Mouse (Mus musculus) neural tube, embryonic 11.5 days (tissue): Measurements from ENCODE around the gene Ptpn7. TPM values are rescaled to one million over a fixed set of nuclear protein-coding genes. Genes with fewer than 3 reads are reported as not detected.
"Not testable (repeated sequence)": the region's sequence is repeated elsewhere in the genome, so short reads cannot be mapped to it uniquely, and the experiment has no call there.

ENCODE experiments used
- ATAC-seq: fragments of 200-750 bp; cut with Nextera tagmentation; 2 replicates; pipeline ENCODE4 v1.8.0; 2017; ENCODE audit warnings: moderate number of reproducible peaks, mild to moderate bottlenecking, moderate TSS enrichment, moderate library complexity; ENCODE audit not compliant: insufficient read depth, low FRiP score, low TSS enrichment
- DNase-seq: peaks from one replicate; pipeline ENCODE4 v3.0.0-alpha.2; 2015; ENCODE audit warnings: low spot score
- H3K27ac ChIP-seq: fragments of 300-500 bp; sonication (generic); 2 replicates; pipeline ENCODE4 v1.5.1; 2014; ENCODE audit warnings: low read depth, mild to moderate bottlenecking, low read length
- H3K27me3 ChIP-seq: fragments of 300-500 bp; sonication (generic); 2 replicates; pipeline ENCODE4 v1.6.1; 2014; ENCODE audit warnings: mild to moderate bottlenecking, low read length, mixed read lengths; ENCODE audit not compliant: control insufficient read depth, insufficient read depth
- H3K36me3 ChIP-seq: fragments of 300-500 bp; sonication (generic); 2 replicates; pipeline ENCODE4 v1.6.1; 2014; ENCODE audit warnings: mild to moderate bottlenecking, low read length, moderate library complexity, mixed read lengths; ENCODE audit not compliant: control insufficient read depth, insufficient read depth
- H3K4me1 ChIP-seq: fragments of 300-500 bp; sonication (generic); 2 replicates; pipeline ENCODE4 v1.6.1; 2014; ENCODE audit warnings: low read length, mixed read lengths; ENCODE audit not compliant: control insufficient read depth, insufficient read depth
- H3K4me2 ChIP-seq: fragments of 300-500 bp; sonication (generic); 2 replicates; pipeline ENCODE4 v1.6.1; 2014; ENCODE audit warnings: low read depth, mild to moderate bottlenecking, moderate library complexity
- H3K4me3 ChIP-seq: fragments of 300-500 bp; sonication (generic); 2 replicates; pipeline ENCODE4 v1.5.1; 2014; ENCODE audit warnings: low read depth, low read length
- H3K9ac ChIP-seq: fragments of 300-500 bp; sonication (generic); 2 replicates; pipeline ENCODE4 v1.6.1; 2014; ENCODE audit warnings: mild to moderate bottlenecking, low read length
- H3K9me3 ChIP-seq: fragments of 300-500 bp; sonication (generic); 2 replicates; pipeline ENCODE4 v1.6.1; 2016; ENCODE audit warnings: low read length; ENCODE audit not compliant: control insufficient read depth
- WGBS: fragments of 180-500 bp; shearing (Covaris S2); extraction: QIAGEN DNeasy Blood & Tissue Kit; methylation state at CpG from one replicate; pipeline ENCODE4 v1.1.7; 2014; 5-methylcytosine and 5-hydroxymethylcytosine counted together
- polyA plus RNA-seq: library from polyadenylated mRNA; unstranded; fragments of >200 nt; fragmentation: Nextera tagmentation; extraction: Ambion mirVana; gene quantifications from 2 replicates; pipeline ENCODE4 v1.2.1, GENCODE M21; 2014

The Ptpn7 gene
- polyA plus RNA-seq, 1 experiment from 2014 or later: 1.7 TPM

DNA sequence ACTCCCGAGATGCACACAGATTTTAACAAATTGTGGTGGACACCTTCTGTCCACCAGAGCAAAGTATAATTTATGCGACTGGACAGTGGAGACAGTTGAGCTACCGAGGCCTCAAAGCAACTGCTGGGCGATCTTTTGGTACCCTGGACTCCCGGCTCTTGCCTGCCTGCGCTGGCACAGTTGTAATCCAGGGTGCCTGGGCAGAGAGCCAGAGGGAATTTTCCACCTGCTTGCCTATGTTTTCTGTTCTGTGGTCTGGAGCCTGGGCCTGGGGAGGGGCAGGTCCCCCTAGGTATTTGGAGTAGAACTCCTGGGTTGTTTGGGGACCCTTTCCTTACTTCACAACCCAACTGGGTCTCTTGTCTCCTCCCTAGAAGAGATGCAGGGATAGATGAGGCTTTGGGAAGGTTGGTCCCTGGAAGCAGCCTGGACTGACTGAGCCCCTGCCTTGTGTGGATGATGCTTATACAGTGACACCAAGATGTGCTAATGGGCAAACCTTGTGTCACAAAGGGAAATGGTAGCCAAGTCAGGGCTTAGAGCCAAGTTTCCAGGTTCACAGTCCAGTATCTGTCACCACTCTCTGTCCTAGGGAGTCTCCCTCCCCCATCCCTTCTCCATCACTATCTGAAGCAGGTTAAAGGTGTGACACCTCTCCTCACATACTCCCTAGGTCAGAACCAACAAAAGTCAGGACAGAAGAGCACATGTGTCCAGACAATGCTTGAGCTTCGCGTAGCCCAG, 49.6 kb downstream of the Ptpn7 start:
- no peak overlapping the region for H3K4me2 ChIP-seq
- H3K4me1 ChIP-seq: no peaks in the 10 kb centered on the region
- ATAC-seq: no peak
- DNase-seq: no peak
- 92% methylated on average over 8 of the region's 8 CpGs for WGBS
- no peaks in the 10 kb centered on the region for H3K36me3 ChIP-seq
- H3K27me3 ChIP-seq: peaks cover 6% of the 10 kb centered on the region; the same call in 1 of the 2 replicates
- H3K27ac ChIP-seq: no peak overlapping the region
- no peak overlapping the region for H3K4me3 ChIP-seq
- H3K9me3 ChIP-seq: no peaks in the 10 kb centered on the region
- H3K9ac ChIP-seq: no peak overlapping the region

DNA sequence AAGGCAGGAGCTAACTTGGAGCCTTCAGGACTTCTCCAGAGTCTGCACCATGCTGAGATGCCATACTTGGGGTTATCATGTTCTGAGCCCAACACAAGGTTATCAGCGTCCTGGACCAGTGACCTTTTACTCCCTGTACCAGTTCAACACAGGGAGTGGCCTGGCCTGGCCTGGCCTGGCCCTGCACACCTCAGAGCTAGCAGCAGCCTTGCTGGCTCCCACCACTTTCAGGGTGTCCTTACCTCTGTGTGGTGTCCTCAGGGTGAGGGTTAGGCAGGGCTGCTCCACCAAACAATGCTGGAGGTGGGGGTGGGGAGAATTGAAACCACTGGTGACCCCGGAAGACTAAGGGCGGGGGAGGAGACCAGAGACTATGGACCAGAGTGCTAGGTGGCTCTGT, 50.5 kb downstream of the Ptpn7 start:
- DNase-seq: no peak
- no peaks in the 10 kb centered on the region for H3K4me1 ChIP-seq
- no peaks in the 10 kb centered on the region for H3K9me3 ChIP-seq
- H3K9ac ChIP-seq: no peak overlapping the region
- no peaks in the 10 kb centered on the region for H3K36me3 ChIP-seq
- no peak overlapping the region for H3K4me2 ChIP-seq
- no peak overlapping the region for H3K4me3 ChIP-seq
- WGBS: 76% methylated on average over 3 of the region's 3 CpGs
- H3K27me3 ChIP-seq: peaks cover 6% of the 10 kb centered on the region; the same call in 1 of the 2 replicates
- no peak overlapping the region for H3K27ac ChIP-seq
- no peak for ATAC-seq

DNA sequence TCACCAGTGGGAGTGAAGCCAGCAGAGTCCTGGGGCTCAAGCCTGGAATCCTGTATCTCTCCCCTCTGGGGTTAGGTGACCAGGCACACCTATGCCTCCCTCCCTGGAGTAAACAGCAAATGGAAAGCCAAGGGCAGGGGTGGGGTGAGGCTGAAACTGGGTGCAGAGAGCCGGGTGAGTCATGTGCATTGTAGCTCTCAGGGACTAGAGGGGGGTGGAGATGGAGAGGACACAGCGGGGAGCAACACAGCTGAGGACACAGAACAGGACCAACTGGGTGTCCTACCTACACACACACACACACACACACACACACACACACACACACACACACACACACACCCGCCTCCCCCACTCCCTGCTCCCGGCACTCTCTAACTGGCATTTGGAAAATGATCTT, 50.9 kb downstream of the Ptpn7 start:
- Histone ChIP-seq H3K4me1 (no peaks in the 10 kb centered on the region), H3K4me2 (no peak overlapping the region), H3K27me3 (peaks cover 6% of the 10 kb centered on the region; the same call in 1 of the 2 replicates), H3K9ac (no peak overlapping the region), H3K36me3 (no peaks in the 10 kb centered on the region), H3K9me3 (no peaks in the 10 kb centered on the region), H3K27ac (no peak overlapping the region), H3K4me3 (no peak overlapping the region)
- DNase-seq: no peak
- 75% methylated on average over 4 of the region's 4 CpGs for WGBS
- no peak for ATAC-seq

DNA sequence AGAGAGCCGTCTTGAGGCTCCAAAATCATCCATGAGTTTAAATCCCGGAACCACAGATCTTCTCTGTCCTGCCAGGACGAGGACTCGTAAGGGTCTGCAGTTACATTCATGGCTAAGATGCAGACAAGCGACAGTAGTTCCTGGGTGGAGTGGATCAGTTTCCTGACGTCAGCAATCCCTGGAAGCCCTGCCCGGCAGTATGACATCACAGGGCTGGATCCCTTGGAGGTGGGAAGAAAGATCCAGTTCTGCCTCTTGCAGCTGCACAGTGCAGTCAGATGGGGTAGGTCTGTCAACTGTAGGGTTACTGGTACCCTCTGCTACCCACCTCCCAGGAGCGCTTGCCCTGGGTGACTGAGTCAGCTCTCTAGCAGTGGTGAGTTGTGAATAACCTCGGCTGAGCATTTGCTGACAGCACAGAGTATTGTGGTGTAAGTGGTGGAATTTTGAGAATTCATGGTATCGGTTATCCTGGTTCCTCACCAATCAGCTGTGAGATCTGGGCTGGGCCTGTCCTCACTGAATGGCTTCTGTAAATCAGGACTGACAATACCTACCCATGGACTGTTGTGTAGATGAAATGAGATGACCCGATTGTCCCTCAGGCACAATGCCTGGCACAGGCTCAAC, 51.6 kb downstream of the Ptpn7 start:
- 74% methylated on average over 11 of the region's 11 CpGs for WGBS

DNA sequence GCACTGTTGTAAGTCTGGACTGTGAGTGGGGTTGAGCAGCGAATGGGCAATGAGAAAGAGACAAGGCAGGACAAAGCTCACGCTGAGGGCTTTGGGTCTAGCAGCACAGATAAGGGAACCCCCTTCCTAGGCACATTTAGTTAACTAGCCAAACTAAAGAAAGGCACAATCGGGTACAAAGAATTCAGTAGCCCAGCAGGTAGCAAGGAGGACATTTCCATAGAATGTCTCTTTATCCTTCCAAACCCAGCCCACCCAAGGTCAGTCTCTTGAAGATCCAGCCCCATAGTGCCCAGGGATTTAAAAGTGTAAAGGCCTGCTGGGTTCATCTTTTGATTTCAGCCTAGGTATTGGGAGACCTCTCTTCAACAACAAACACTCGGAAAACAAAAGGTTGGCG, 53.4 kb downstream of the Ptpn7 start:
- WGBS: 44% methylated on average over 5 of the region's 5 CpGs
- Histone ChIP-seq H3K27me3 (peaks cover 6% of the 10 kb centered on the region; the same call in 1 of the 2 replicates), H3K9ac (no peak overlapping the region), H3K9me3 (no peaks in the 10 kb centered on the region), H3K36me3 (no peaks in the 10 kb centered on the region), H3K4me1 (no peaks in the 10 kb centered on the region), H3K4me3 (no peak overlapping the region), H3K27ac (no peak overlapping the region), H3K4me2 (no peak overlapping the region)
- no peak for DNase-seq
- no peak for ATAC-seq

More for the DNA sequence above, 51.6 kb downstream of the Ptpn7 start:
- DNase-seq (no peak), ATAC-seq (no peak)
- H3K4me1 ChIP-seq: no peaks in the 10 kb centered on the region
- H3K27me3 ChIP-seq: peaks cover 6% of the 10 kb centered on the region; the same call in 1 of the 2 replicates
- no peak overlapping the region for H3K9ac ChIP-seq
- H3K4me3 ChIP-seq: no peak overlapping the region
- no peaks in the 10 kb centered on the region for H3K36me3 ChIP-seq
- no peak overlapping the region for H3K27ac ChIP-seq
- no peak overlapping the region for H3K4me2 ChIP-seq
- no peaks in the 10 kb centered on the region for H3K9me3 ChIP-seq

DNA sequence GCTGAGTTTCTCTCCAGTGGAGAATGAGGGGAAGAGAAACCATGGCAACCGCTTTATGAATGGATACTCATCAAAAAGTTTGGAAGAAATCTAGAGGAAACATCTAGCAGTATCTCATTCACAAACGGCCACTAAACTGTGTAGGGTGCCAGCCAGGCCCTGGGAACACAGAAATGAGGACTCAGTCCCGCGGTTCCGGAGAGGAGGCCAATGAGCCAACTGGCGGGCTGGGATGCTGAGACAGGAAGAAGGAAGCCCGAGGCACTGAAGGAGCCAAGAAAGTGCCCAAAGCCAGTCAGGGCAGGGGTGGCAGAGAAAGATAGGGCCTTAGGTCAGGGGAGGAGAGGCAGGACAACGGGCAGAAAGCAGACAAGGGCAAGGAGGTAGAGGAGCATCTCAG, 53.9 kb downstream of the Ptpn7 start:
- DNase-seq: no peak
- no peaks in the 10 kb centered on the region for H3K4me1 ChIP-seq
- H3K9me3 ChIP-seq: no peaks in the 10 kb centered on the region
- H3K4me2 ChIP-seq: no peak overlapping the region
- no peaks in the 10 kb centered on the region for H3K36me3 ChIP-seq
- WGBS: 34% methylated on average over 8 of the region's 8 CpGs
- no peak for ATAC-seq
- H3K27ac ChIP-seq: no peak overlapping the region
- H3K27me3 ChIP-seq: peaks cover 6% of the 10 kb centered on the region; the same call in 1 of the 2 replicates
- no peak overlapping the region for H3K9ac ChIP-seq
- H3K4me3 ChIP-seq: no peak overlapping the region

DNA sequence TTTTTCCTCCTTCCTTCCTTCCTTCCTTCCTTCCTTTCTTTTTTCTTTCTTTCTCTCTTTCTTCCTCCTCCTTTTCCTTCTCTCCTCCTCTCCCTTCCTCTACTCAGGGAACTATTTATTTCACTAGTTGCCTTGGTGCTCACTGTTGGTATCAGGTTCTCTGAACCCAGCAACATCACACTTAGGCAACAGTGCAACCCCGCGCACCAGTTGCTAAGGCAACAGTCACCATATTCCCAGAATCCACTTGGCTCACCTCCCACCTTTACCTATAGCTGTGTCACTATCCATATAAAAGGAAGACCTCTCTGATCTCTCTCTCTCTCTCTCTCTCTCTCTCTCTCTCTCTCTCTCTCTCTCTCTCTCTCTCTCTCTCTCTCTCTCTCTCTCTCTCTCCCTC, 54.5 kb downstream of the Ptpn7 start:
- H3K9ac ChIP-seq, H3K36me3 ChIP-seq, H3K4me1 ChIP-seq, ATAC-seq, H3K4me2 ChIP-seq, H3K27me3 ChIP-seq, H3K9me3 ChIP-seq, H3K4me3 ChIP-seq, H3K27ac ChIP-seq, DNase-seq: not testable (repeated sequence)
- 38% methylated on average over 2 of the region's 2 CpGs for WGBS

DNA sequence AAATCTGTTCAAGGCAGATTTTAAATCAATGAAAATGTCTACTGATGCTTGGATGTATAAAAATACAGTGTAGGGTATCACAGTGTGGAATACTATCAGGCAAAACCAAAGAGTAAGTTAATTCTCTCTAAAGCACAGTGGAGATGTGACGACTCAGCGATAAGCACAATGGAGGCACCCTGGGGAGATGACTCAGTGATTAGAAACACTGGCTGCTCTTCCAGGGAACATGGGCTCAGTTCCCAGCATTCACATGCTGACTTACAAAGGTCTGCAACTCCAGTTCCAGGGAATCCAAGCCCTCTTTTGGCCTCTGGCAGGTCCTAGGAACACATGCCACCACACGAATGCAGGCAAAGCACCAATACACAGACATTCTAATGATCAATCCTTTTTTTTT, 55.7 kb downstream of the Ptpn7 start:
- 35% methylated on average over 3 of the region's 3 CpGs for WGBS
- H3K4me2 ChIP-seq: no peak overlapping the region
- no peak overlapping the region for H3K9ac ChIP-seq
- no peak overlapping the region for H3K4me3 ChIP-seq
- H3K4me1 ChIP-seq: no peaks in the 10 kb centered on the region
- ATAC-seq (no peak), DNase-seq (no peak)
- H3K9me3 ChIP-seq: no peaks in the 10 kb centered on the region
- no peak overlapping the region for H3K27ac ChIP-seq
- no peaks in the 10 kb centered on the region for H3K36me3 ChIP-seq
- H3K27me3 ChIP-seq: peaks cover 6% of the 10 kb centered on the region; the same call in 1 of the 2 replicates

DNA sequence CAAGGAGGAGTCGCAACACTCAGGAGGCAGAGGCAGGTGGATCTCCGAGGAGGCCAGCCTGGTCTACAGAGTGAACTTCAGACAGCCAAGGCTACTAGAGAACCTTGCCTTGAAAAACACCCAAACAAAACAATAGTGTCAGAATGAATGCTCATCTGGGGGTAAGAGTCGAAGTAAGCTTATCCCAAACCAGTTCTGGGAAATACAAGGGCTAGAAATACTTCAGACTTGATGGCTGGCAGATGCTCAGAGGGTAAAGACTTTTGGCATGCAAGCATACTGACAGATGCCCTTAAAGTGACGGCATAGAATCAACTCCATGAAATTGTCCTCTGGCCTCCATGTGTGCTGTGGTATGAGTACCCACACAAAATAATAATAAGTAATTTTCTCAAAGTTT, 56.7 kb downstream of the Ptpn7 start:
- Histone ChIP-seq H3K4me2 (no peak overlapping the region), H3K4me1 (no peaks in the 10 kb centered on the region), H3K9ac (no peak overlapping the region), H3K4me3 (no peak overlapping the region), H3K36me3 (no peaks in the 10 kb centered on the region), H3K27ac (no peak overlapping the region), H3K27me3 (peaks cover 6% of the 10 kb centered on the region; the same call in 1 of the 2 replicates), H3K9me3 (no peaks in the 10 kb centered on the region)
- DNase-seq (no peak), ATAC-seq (no peak)
- 92% methylated on average over 4 of the region's 4 CpGs for WGBS
